Comparison of ENCODE assay signal across 15 mouse cellular contexts in genomic region chr9:9128996-9129694, GRCm38 (mm10).
DNase-seq lines count a peak whose midpoint lies in the region; ATAC-seq and TF ChIP-seq lines count a peak whose summit lies in the region.
"Had no signal": no experiment of that assay in that cellular context is flagged by ENCODE, and none has a peak within 500 bp of the region (broad histone marks: within the 10 kb centered on the region; RNA-seq: fewer than 3 reads in every experiment).

No protein-coding gene starts in this region.

- no peaks in the 10 kb centered on the region for H3K9me3 ChIP-seq in hindbrain, embryonic 14.5 days (ENCODE audit: control insufficient read depth, low read length)
- H3K9me3 ChIP-seq: embryonic facial prominence, embryonic 12.5 days; forebrain, embryonic 10.5 days; limb, embryonic 13.5 days had no signal

- no peak for ATAC-seq in hindbrain, embryonic 14.5 days (ENCODE audit: low FRiP score)
- ATAC-seq: CD4-positive, CD25-positive, alpha-beta regulatory T cell, adult 4 months; inflammation-experienced regulatory T-cells, adult 6 months; midbrain, embryonic 16.5 days had no signal

- peaks cover 4% of the 10 kb centered on the region for H3K4me1 ChIP-seq in heart, adult 2 months (ENCODE audit: control insufficient read depth, insufficient read depth, low read length)
- H3K4me1 ChIP-seq in hindbrain, embryonic 14.5 days (replicated peaks; ENCODE audit: control insufficient read depth, insufficient read depth, low read length), result 0 out of 2 replicates have a peak, but pooled peaks cover 3% of the 10 kb centered on the region

- H3K4me2 ChIP-seq in hindbrain, embryonic 14.5 days (replicated peaks), result no peak overlapping the region
- H3K4me2 ChIP-seq: embryonic facial prominence, embryonic 12.5 days; limb, embryonic 13.5 days had no signal

- intact Hi-C loops in heart, adult 2 months (cut with DNase I), result no loop called here
- intact Hi-C loops in gastrocnemius, postnatal 36 days (cut with DNase I), result no loop called here

- TF ChIP-seq POLR2A in heart, adult 2 months (IDR thresholded peaks at IDR 0.05; ENCODE audit: insufficient read depth, low read depth, low read length), result no peak

- WGBS in heart, adult 2 months, result 69% methylated on average over 4 of the region's 4 CpGs
- 91% methylated on average over 4 of the region's 4 CpGs for WGBS in hindbrain, embryonic 14.5 days

- peak overlapping the region; percentile 45 for H3K27ac ChIP-seq in heart, adult 2 months
- H3K27ac ChIP-seq in hindbrain, embryonic 14.5 days, result no peak overlapping the region
- H3K27ac ChIP-seq: embryonic facial prominence, embryonic 12.5 days; forebrain, embryonic 10.5 days; limb, embryonic 13.5 days had no signal

- DNase-seq in heart, adult 2 months, result peak; percentile 68 to 74
- no peak for DNase-seq in heart, postnatal 4 days
- DNase-seq in 3T3-L1 (ENCODE audit: low read depth, low spot score), result peak; percentile 52
- peak; percentile 85 for DNase-seq in adipocyte (ENCODE audit: low spot score)
- DNase-seq in gastrocnemius, postnatal 36 days, result peak; percentile 40 to 66
- no peak for DNase-seq in hindbrain, embryonic 14.5 days (ENCODE audit: low spot score)
- DNase-seq in thymus, postnatal 36 days, result no peak
- DNase-seq in urinary bladder, postnatal 25 days (ENCODE audit: low spot score), result no peak
- DNase-seq: cerebellum, postnatal 36 days had no signal

- TF ChIP-seq CTCF in heart, adult 2 months (IDR thresholded peaks at IDR 0.05), result no peak

- no peaks in the 10 kb centered on the region; the same call in 1 of the 2 replicates for H3K36me3 ChIP-seq in heart, adult 2 months (ENCODE audit: control insufficient read depth, insufficient read depth, low read length)
- H3K36me3 ChIP-seq in hindbrain, embryonic 14.5 days (replicated peaks; ENCODE audit: control insufficient read depth, insufficient read depth), result no peaks in the 10 kb centered on the region
- H3K36me3 ChIP-seq: embryonic facial prominence, embryonic 12.5 days; forebrain, embryonic 10.5 days; limb, embryonic 13.5 days had no signal

- no peak overlapping the region for H3K9ac ChIP-seq in heart, adult 2 months (ENCODE audit: low read depth, low read length)
- H3K9ac ChIP-seq in hindbrain, embryonic 14.5 days, result no peak overlapping the region
- H3K9ac ChIP-seq: embryonic facial prominence, embryonic 12.5 days; limb, embryonic 13.5 days had no signal

- no peak overlapping the region for H3K4me3 ChIP-seq in heart, adult 2 months
- H3K4me3 ChIP-seq in hindbrain, embryonic 14.5 days (replicated peaks; ENCODE audit: low read length), result no peak overlapping the region
- H3K4me3 ChIP-seq: embryonic facial prominence, embryonic 12.5 days; forebrain, embryonic 10.5 days; limb, embryonic 13.5 days had no signal

- no peaks in the 10 kb centered on the region for H3K79me2 ChIP-seq in heart, adult 2 months (replicated peaks; ENCODE audit: control insufficient read depth, insufficient read depth, low read length)

- no peaks in the 10 kb centered on the region for H3K27me3 ChIP-seq in heart, adult 2 months (ENCODE audit: control insufficient read depth, insufficient read depth, low read length)
- no peaks in the 10 kb centered on the region for H3K27me3 ChIP-seq in hindbrain, embryonic 14.5 days (ENCODE audit: control insufficient read depth, insufficient read depth, low read length)
- H3K27me3 ChIP-seq: embryonic facial prominence, embryonic 12.5 days; limb, embryonic 13.5 days had no signal

- no peak for TF ChIP-seq EP300 in heart, adult 2 months (IDR thresholded peaks at IDR 0.05; ENCODE audit: insufficient read depth, low read depth, low read length)

Comparison
In these comparisons a context has a peak if more than half of its experiments do, and no peak if none do; other contexts are left out.
1. DNase-seq: peak in heart, adult 2 months (2 of 2), 3T3-L1 (single experiment), adipocyte (single experiment) and gastrocnemius, postnatal 36 days (2 of 2); none in heart, postnatal 4 days (single experiment), hindbrain, embryonic 14.5 days (single experiment), thymus, postnatal 36 days (0 of 2) and urinary bladder, postnatal 25 days (single experiment).